Mouse (Mus musculus) myocyte (in vitro differentiated cells): Measurements from ENCODE around the gene Cacna1e. TPM values are rescaled to one million over a fixed set of nuclear protein-coding genes. Genes with fewer than 3 reads are reported as not detected.

Source experiments
- H3K27me3 ChIP-seq: one replicate; pipeline ENCODE4 v1.6.1; 2011; ENCODE audit not compliant: control insufficient read depth, insufficient read depth, insufficient read length
- H3K36me3 ChIP-seq: one replicate; pipeline ENCODE4 v1.6.1; 2011; ENCODE audit not compliant: control insufficient read depth, insufficient read depth
- H3K4me2 ChIP-seq: one replicate; pipeline ENCODE4 v1.6.1; 2011; ENCODE audit warnings: low read depth, control low read depth
- H3K4me3 ChIP-seq: one replicate; pipeline ENCODE4 v1.5.1; 2011; ENCODE audit warnings: mild to moderate bottlenecking, control low read depth, moderate library complexity
- H3K79me2 ChIP-seq: one replicate; pipeline ENCODE4 v1.6.1; 2011; ENCODE audit not compliant: control insufficient read depth, insufficient read depth
- H3ac ChIP-seq: one replicate; pipeline ENCODE4 v1.6.1; 2011; ENCODE audit not compliant: control insufficient read depth, insufficient read length
- CEBPB ChIP-seq: IDR thresholded peaks from 2 replicates; pipeline ENCODE4 v1.6.1; 2011; ENCODE audit warnings: mild to moderate bottlenecking, moderate library complexity; ENCODE audit not compliant: poor library complexity, insufficient read depth, severe bottlenecking
- E2F4 ChIP-seq: IDR thresholded peaks from one replicate; pipeline ENCODE4 v1.6.1; 2011; ENCODE audit warnings: mild to moderate bottlenecking, control low read depth, moderate library complexity; ENCODE audit not compliant: insufficient read depth
- MAX ChIP-seq: IDR thresholded peaks from one replicate; pipeline ENCODE4 v1.6.1; 2011; ENCODE audit warnings: low read depth, mild to moderate bottlenecking, control low read depth
- MYOD1 ChIP-seq, 3 experiments: IDR thresholded peaks; one replicate each; pipeline ENCODE4 v1.6.1; 2011; ENCODE audit warnings: control low read depth in 2 of 3, low read depth in 2 of 3, mild to moderate bottlenecking in 2 of 3, moderate library complexity in 1 of 3; ENCODE audit not compliant: insufficient read length in 2 of 3, control insufficient read depth in 1 of 3
- MYOG ChIP-seq, 3 experiments: IDR thresholded peaks; one replicate each; pipeline ENCODE4 v1.6.1; 2011; ENCODE audit warnings: control low read depth in 2 of 3, low read depth in 2 of 3, mild to moderate bottlenecking in 2 of 3; ENCODE audit not compliant: insufficient read length in 2 of 3, control insufficient read depth in 1 of 3, insufficient read depth in 1 of 3
- POLR2A ChIP-seq: IDR thresholded peaks from one replicate; pipeline ENCODE4 v1.6.1; 2011; ENCODE audit warnings: low read depth, mild to moderate bottlenecking, control low read depth, moderate library complexity; ENCODE audit not compliant: insufficient read length
- POLR2AphosphoS2 ChIP-seq: IDR thresholded peaks from one replicate; pipeline ENCODE4 v1.6.1; 2011; ENCODE audit warnings: low read depth, control low read depth; ENCODE audit not compliant: insufficient read length
- REST ChIP-seq: IDR thresholded peaks from one replicate; pipeline ENCODE4 v1.6.1; 2011; ENCODE audit warnings: mild to moderate bottlenecking, control low read depth, moderate library complexity; ENCODE audit not compliant: insufficient read depth, insufficient read length
- SRF ChIP-seq: IDR thresholded peaks from one replicate; pipeline ENCODE4 v1.6.1; 2011; ENCODE audit warnings: low read depth; ENCODE audit not compliant: control insufficient read depth, insufficient read length
- TCF12 ChIP-seq: IDR thresholded peaks from one replicate; pipeline ENCODE4 v1.6.1; 2011; ENCODE audit warnings: mild to moderate bottlenecking, control low read depth; ENCODE audit not compliant: poor library complexity, insufficient read depth, severe bottlenecking
- TCF3 ChIP-seq: IDR thresholded peaks from one replicate; pipeline ENCODE4 v1.6.1; 2011; ENCODE audit warnings: low read depth, control low read depth; ENCODE audit not compliant: insufficient read length
- USF1 ChIP-seq: IDR thresholded peaks from one replicate; pipeline ENCODE4 v1.6.1; 2011; ENCODE audit warnings: low read depth, mild to moderate bottlenecking, control low read depth, moderate library complexity
- polyA plus RNA-seq: library from polyadenylated mRNA; unstranded; fragments of >200 nt; fragmentation: generic; extraction: Trizol; gene quantifications from one replicate; pipeline ENCODE4 v1.2.1, GENCODE M21; 2012; ENCODE audit warnings: missing spikeins

Gene Cacna1e
- polyA plus RNA-seq, 1 experiment = not detected

DNA sequence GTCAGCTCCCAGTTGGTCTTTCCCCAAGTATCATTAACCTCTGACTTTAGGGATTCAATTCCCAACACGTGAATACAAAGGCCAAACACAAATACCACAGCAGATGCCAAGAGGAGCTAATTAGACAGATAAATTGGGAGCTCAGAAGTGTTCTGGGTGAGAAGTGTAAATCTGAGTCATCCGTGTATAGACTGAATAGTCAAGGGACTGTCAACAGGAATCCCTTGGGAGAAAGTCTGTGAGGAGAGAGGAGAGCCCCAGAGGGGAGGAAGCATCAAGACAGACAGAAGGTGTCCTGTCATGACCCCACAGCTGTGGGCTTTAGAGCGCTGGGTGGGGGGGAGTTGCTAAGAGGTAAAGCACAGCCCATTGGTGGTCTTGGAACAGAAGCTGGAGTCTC lies 276.9 kb downstream of the Cacna1e start:
- H3ac ChIP-seq = no peak overlapping the region
- H3K4me3 ChIP-seq = no peak overlapping the region
- no peak for TF ChIP-seq POLR2AphosphoS2
- no peak for TF ChIP-seq SRF
- TF ChIP-seq MYOD1 (IDR thresholded peaks at IDR 0.05; ENCODE audit: control insufficient read depth in 1 of 3, insufficient read length in 2 of 3, low read depth in 2 of 3) = no peak
- TF ChIP-seq TCF12 = no peak
- no peak overlapping the region for H3K4me2 ChIP-seq
- H3K79me2 ChIP-seq = no peaks in the 10 kb centered on the region
- H3K27me3 ChIP-seq = no peaks in the 10 kb centered on the region
- H3K36me3 ChIP-seq = no peaks in the 10 kb centered on the region

DNA sequence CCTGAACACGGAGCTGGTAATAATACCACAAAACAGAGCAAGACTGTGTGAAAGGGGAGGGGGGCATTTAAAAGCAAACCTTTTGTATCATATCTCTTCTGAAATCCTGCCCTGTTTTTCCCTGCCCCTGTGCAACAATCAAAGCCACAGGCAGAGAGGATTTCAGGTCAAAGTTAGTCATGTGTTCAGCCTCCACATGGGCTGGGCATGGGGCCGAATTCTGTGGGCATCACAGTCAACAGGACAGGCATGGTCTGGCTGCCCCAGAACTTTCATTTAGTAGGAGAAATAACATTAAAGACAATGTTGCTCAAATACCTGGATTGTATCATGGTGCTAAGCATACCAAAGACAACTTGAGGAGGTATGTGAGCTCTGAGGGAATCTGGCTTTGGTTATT lies 278.7 kb downstream of the Cacna1e start:
- no peak for TF ChIP-seq TCF12
- TF ChIP-seq SRF = no peak
- TF ChIP-seq POLR2AphosphoS2 = no peak
- TF ChIP-seq MAX = no peak
- TF ChIP-seq REST = no peak
- TF ChIP-seq MYOD1 (IDR thresholded peaks at IDR 0.05; ENCODE audit: control insufficient read depth in 1 of 3, insufficient read length in 2 of 3, low read depth in 2 of 3) = no peak
- TF ChIP-seq CEBPB = no peak
- no peak for TF ChIP-seq MYOG (IDR thresholded peaks at IDR 0.05; ENCODE audit: control insufficient read depth in 1 of 3, insufficient read depth in 1 of 3, insufficient read length in 2 of 3, low read depth in 2 of 3)
- no peak for TF ChIP-seq POLR2A
- no peak for TF ChIP-seq TCF3
- no peak for TF ChIP-seq E2F4
- TF ChIP-seq USF1 = no peak
- Histone ChIP-seq H3ac (no peak overlapping the region), H3K27me3 (no peaks in the 10 kb centered on the region)

DNA sequence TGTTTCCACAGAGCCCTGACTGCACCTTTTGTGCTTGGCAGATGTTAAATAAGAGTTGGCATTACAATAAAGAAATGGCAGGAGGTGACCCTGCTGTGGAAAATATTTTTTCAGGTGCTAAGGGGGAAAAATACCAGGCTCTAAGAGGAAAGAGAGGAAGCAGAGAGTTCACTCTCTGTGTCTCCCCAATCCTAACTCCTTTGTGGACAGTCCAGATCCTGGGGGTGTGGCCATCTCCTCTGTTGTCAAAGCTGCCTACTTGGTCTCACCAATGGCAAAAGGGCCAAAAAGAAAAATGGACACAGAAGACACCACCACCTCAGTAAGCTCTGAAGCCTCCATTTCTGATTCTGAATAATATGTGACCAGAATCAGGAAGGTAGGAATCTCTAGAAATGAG lies 280.5 kb downstream of the Cacna1e start:
- Histone ChIP-seq H3K27me3 (no peaks in the 10 kb centered on the region), H3K79me2 (no peaks in the 10 kb centered on the region), H3K4me3 (no peak overlapping the region), H3K4me2 (no peak overlapping the region), H3K36me3 (no peaks in the 10 kb centered on the region), H3ac (no peak overlapping the region)
- TF ChIP-seq REST = no peak
- TF ChIP-seq SRF = no peak
- TF ChIP-seq POLR2AphosphoS2 = no peak
- TF ChIP-seq TCF3 = no peak
- TF ChIP-seq CEBPB = no peak
- no peak for TF ChIP-seq USF1
- TF ChIP-seq MAX = no peak
- no peak for TF ChIP-seq MYOD1 (IDR thresholded peaks at IDR 0.05; ENCODE audit: control insufficient read depth in 1 of 3, insufficient read length in 2 of 3, low read depth in 2 of 3)
- TF ChIP-seq MYOG (IDR thresholded peaks at IDR 0.05; ENCODE audit: control insufficient read depth in 1 of 3, insufficient read depth in 1 of 3, insufficient read length in 2 of 3, low read depth in 2 of 3) = no peak
- no peak for TF ChIP-seq POLR2A
- TF ChIP-seq TCF12 = no peak
- TF ChIP-seq E2F4 = no peak

More for the DNA sequence above, 278.7 kb downstream of the Cacna1e start:
- H3K4me3 ChIP-seq = no peak overlapping the region
- no peaks in the 10 kb centered on the region for H3K36me3 ChIP-seq
- no peak overlapping the region for H3K4me2 ChIP-seq
- H3K79me2 ChIP-seq = no peaks in the 10 kb centered on the region

DNA sequence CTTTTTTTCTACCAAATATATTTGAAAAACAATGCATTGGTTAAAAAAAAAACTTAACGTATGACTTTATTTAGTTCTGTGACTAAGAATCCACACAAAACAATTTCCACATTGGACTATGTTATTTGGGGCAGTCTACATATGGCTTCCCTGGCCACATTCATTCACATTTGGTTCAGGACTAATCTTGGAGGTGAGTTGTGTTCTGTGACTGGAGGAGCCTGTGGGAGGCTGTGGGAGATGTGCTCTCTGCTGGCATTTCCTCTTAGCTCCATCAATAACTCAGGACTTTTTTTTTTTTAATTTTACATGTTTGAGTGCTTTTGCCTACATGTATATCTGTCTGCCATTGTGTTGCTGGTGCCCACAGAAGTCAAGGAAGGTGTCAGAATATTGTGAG lies 281.8 kb downstream of the Cacna1e start:
- Histone ChIP-seq H3K79me2 (no peaks in the 10 kb centered on the region), H3ac (no peak overlapping the region), H3K4me2 (no peak overlapping the region), H3K4me3 (no peak overlapping the region), H3K27me3 (no peaks in the 10 kb centered on the region), H3K36me3 (no peaks in the 10 kb centered on the region)
- no peak for TF ChIP-seq MYOD1 (IDR thresholded peaks at IDR 0.05; ENCODE audit: control insufficient read depth in 1 of 3, insufficient read length in 2 of 3, low read depth in 2 of 3)
- no peak for TF ChIP-seq POLR2AphosphoS2
- no peak for TF ChIP-seq MAX
- TF ChIP-seq USF1 = no peak
- TF ChIP-seq CEBPB = no peak
- TF ChIP-seq REST = no peak
- TF ChIP-seq POLR2A = no peak
- no peak for TF ChIP-seq SRF
- TF ChIP-seq MYOG (IDR thresholded peaks at IDR 0.05; ENCODE audit: control insufficient read depth in 1 of 3, insufficient read depth in 1 of 3, insufficient read length in 2 of 3, low read depth in 2 of 3) = no peak
- TF ChIP-seq TCF3 = no peak
- no peak for TF ChIP-seq E2F4
- no peak for TF ChIP-seq TCF12

DNA sequence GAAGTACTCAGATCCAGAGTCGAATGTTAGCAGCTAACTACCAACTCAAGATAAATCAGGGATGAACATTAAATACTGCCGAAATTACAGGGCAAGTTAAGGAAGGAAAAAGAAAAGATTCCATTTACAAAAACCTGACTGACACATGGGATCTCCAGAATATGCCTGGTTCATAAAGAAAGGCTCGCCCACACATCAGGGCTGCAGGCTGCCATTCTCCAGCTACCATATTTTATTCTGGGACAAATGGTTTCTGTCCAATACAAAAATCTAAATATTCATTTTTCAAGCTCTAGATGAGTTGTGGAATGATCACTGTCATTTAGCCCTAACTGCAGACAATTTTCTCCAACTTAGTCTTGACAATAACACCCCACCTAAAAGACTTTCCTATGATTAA lies 301.8 kb downstream of the Cacna1e start:
- Histone ChIP-seq H3K4me2 (no peak overlapping the region), H3K36me3 (no peaks in the 10 kb centered on the region), H3ac (no peak overlapping the region), H3K4me3 (no peak overlapping the region), H3K79me2 (no peaks in the 10 kb centered on the region), H3K27me3 (no peaks in the 10 kb centered on the region)
- TF ChIP-seq POLR2AphosphoS2 (no peak), TCF3 (no peak), CEBPB (no peak)
